Mouse (Mus musculus): ENCODE measurements at regions not wholly inside any gene's neighbourhood (a gene's known extent, or its start where the extent isn't known, plus 50 kb on each side); places are given as distances from the start of the nearest gene placed in this dataset.

DNA sequence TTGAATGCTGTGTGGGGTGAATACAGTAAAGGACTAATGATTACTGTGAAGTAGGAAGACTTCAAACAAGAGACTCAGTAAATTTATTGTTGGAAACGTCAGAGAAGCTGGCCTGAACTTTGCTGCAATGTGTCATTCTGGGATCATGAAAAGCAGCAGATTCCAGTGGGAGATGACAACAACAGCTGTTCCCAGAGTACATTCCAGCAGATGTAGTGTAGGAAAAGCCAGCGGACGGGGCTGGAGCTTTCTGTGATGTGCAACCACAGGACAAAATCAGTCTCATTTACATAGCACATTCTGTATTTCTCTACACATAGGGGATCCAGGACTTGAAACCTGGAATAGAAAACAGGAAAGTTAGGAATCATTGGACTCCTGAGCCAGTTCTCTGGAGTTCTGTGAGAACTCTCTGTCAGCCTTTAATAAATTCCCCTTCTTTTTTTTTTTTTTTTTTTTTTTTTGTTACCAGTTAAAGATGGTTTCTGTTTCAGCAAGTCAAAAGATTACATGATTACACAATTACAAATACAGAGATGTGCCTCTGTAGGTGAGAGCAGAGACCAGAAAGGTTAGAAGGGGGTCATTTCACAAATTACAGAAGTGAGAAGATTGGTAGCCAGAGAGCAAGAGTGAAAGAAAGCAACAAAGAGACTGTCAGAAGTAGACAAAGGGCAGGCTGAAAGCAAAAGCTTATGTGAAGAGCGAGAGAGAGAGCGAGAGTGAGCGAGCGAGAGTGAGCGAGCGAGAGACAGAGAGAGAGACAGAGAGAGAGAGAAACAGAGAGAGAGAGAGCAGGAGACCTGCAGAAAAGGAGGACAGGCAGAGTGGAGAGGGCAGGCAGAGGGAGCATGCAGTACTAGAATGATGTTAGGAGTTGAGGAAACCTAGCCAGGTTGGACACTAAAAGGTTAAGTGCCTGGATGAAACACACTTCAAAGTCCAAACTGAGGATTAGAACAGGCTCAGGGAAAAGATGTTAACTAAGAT is 118.0 kb upstream of the Il6 start:
- no peak for TF ChIP-seq CTCF (IDR thresholded peaks at IDR 0.05; ENCODE audit: low read depth)
- no peak for TF ChIP-seq EP300 (IDR thresholded peaks at IDR 0.05; ENCODE audit: low read depth)
